Mouse (Mus musculus) erythroblast, adult 5-6 weeks (primary cell): ENCODE data around the gene Trappc4. TPM values are rescaled to one million over a fixed set of nuclear protein-coding genes. Genes with fewer than 3 reads are reported as not detected.
"Not testable (repeated sequence)": the region's sequence is repeated elsewhere in the genome, so short reads cannot be mapped to it uniquely, and the experiment has no call there.

Source experiments
- ATAC-seq: replicated peaks from 2 replicates; pipeline ENCODE4 v1.8.0; 2016; ENCODE audit warnings: moderate number of reproducible peaks, mild to moderate bottlenecking, moderate TSS enrichment, inconsistent platforms; ENCODE audit not compliant: poor library complexity, low FRiP score, severe bottlenecking
- total RNA-seq, 2 experiments: library from RNA; stranded (forward) in 1 of 2; stranded (reverse) in 1 of 2; fragments of 150-400 nt in 1 of 2; fragments of 200-764, 138-1000 nt in 1 of 2; gene quantifications; 2 replicates each; pipeline versions ENCODE4 v1.2.3 to v1.2.4; 2015 to 2017; ENCODE audit warnings: low replicate concordance in 2 of 2

Gene Trappc4
- total RNA-seq, 2 experiments from 2014 or later = 12.2 to 53.0 TPM

GRCm38 (mm10) chr9:44364480-44364879, 42.9 kb downstream of the Trappc4 start:
- ATAC-seq = no peak

- not testable (repeated sequence) for ATAC-seq
Measured at GRCm38 (mm10) chr9:44361931-44362330, 45.5 kb downstream of the Trappc4 start.

- peak; percentile 97 for ATAC-seq
Measured at GRCm38 (mm10) chr9:44361190-44361917, 46.0 kb downstream of the Trappc4 start, which contains the start of gene Vps11. Gene Vps11 (minus strand): TSS chr9:44361670.

- peak; percentile 67 for ATAC-seq
Measured at GRCm38 (mm10) chr9:44357207-44357606, 50.2 kb downstream of the Trappc4 start.

Other genes with a start within 250 kb of the Trappc4 start
- gene Cbl, start 173.6 kb downstream of the Trappc4 start, total RNA-seq (2015; ENCODE audit: low replicate concordance) = 43.7 and 46.9 TPM in 2 replicates
- gene Cbl, start 173.6 kb downstream of the Trappc4 start, total RNA-seq (2017; ENCODE audit: low replicate concordance) = 14.6 and 35.3 TPM in 2 replicates
- gene Ccdc153, start 166.9 kb downstream of the Trappc4 start, total RNA-seq (2015; ENCODE audit: low replicate concordance) = not detected in 2 replicates
- not detected in 2 replicates for gene Ccdc153, start 166.9 kb downstream of the Trappc4 start, total RNA-seq (2017; ENCODE audit: low replicate concordance)
- not detected in 2 replicates for gene Pdzd3, start 156.1 kb downstream of the Trappc4 start, total RNA-seq (2015; ENCODE audit: low replicate concordance)
- gene Pdzd3, start 156.1 kb downstream of the Trappc4 start, total RNA-seq (2017; ENCODE audit: low replicate concordance) = not detected in 2 replicates
- 2.7 and 5.6 TPM in 2 replicates for gene Nlrx1, start 139.0 kb downstream of the Trappc4 start, total RNA-seq (2015; ENCODE audit: low replicate concordance)
- 0.98 and 11.2 TPM in 2 replicates for gene Nlrx1, start 139.0 kb downstream of the Trappc4 start, total RNA-seq (2017; ENCODE audit: low replicate concordance)
- gene Abcg4, start 119.0 kb downstream of the Trappc4 start, total RNA-seq (2015; ENCODE audit: low replicate concordance) = 20.8 and 24.2 TPM in 2 replicates
- gene Abcg4, start 119.0 kb downstream of the Trappc4 start, total RNA-seq (2017; ENCODE audit: low replicate concordance) = 18.1 and 18.8 TPM in 2 replicates
- 2.5 and 4.6 TPM in 2 replicates for gene Hinfp, start 101.9 kb downstream of the Trappc4 start, total RNA-seq (2015; ENCODE audit: low replicate concordance)
- gene Hinfp, start 101.9 kb downstream of the Trappc4 start, total RNA-seq (2017; ENCODE audit: low replicate concordance) = 8.4 and 14.6 TPM in 2 replicates
- gene C2cd2l, start 87.3 kb downstream of the Trappc4 start, total RNA-seq (2015; ENCODE audit: low replicate concordance) = 13.4 and 16.3 TPM in 2 replicates
- gene C2cd2l, start 87.3 kb downstream of the Trappc4 start, total RNA-seq (2017; ENCODE audit: low replicate concordance) = 14.1 and 17.0 TPM in 2 replicates
- gene Dpagt1, start 81.6 kb downstream of the Trappc4 start, total RNA-seq (2015; ENCODE audit: low replicate concordance) = 9.2 and 17.1 TPM in 2 replicates
- 4.9 and 5.7 TPM in 2 replicates for gene Dpagt1, start 81.6 kb downstream of the Trappc4 start, total RNA-seq (2017; ENCODE audit: low replicate concordance)
- 45.2 and 69.0 TPM in 2 replicates for gene H2afx, start 72.9 kb downstream of the Trappc4 start, total RNA-seq (2015; ENCODE audit: low replicate concordance)
- gene H2afx, start 72.9 kb downstream of the Trappc4 start, total RNA-seq (2017; ENCODE audit: low replicate concordance) = 159 and 219 TPM in 2 replicates
- gene Hmbs, start 63.4 kb downstream of the Trappc4 start, total RNA-seq (2015; ENCODE audit: low replicate concordance) = 3,498 and 3,777 TPM in 2 replicates
- 2,796 and 3,284 TPM in 2 replicates for gene Hmbs, start 63.4 kb downstream of the Trappc4 start, total RNA-seq (2017; ENCODE audit: low replicate concordance)
- 7.7 and 8.2 TPM in 2 replicates for gene Vps11, start 45.9 kb downstream of the Trappc4 start, total RNA-seq (2015; ENCODE audit: low replicate concordance)
- 7.8 and 12.1 TPM in 2 replicates for gene Vps11, start 45.9 kb downstream of the Trappc4 start, total RNA-seq (2017; ENCODE audit: low replicate concordance)
- gene Hyou1, start 28.1 kb downstream of the Trappc4 start, total RNA-seq (2015; ENCODE audit: low replicate concordance) = 12.1 and 14.0 TPM in 2 replicates
- gene Hyou1, start 28.1 kb downstream of the Trappc4 start, total RNA-seq (2017; ENCODE audit: low replicate concordance) = 16.7 and 18.1 TPM in 2 replicates
- gene Slc37a4, start 10.7 kb downstream of the Trappc4 start, total RNA-seq (2015; ENCODE audit: low replicate concordance) = 4.0 and 25.9 TPM in 2 replicates
- gene Slc37a4, start 10.7 kb downstream of the Trappc4 start, total RNA-seq (2017; ENCODE audit: low replicate concordance) = 2.5 and 4.0 TPM in 2 replicates
- 639 and 656 TPM in 2 replicates for gene Rps25, start 461 bp downstream of the Trappc4 start, total RNA-seq (2015; ENCODE audit: low replicate concordance)
- 277 and 380 TPM in 2 replicates for gene Rps25, start 461 bp downstream of the Trappc4 start, total RNA-seq (2017; ENCODE audit: low replicate concordance)
- gene Ccdc84, start 11.0 kb upstream of the Trappc4 start, total RNA-seq (2015; ENCODE audit: low replicate concordance) = 3.8 and 18.8 TPM in 2 replicates
- gene Ccdc84, start 11.0 kb upstream of the Trappc4 start, total RNA-seq (2017; ENCODE audit: low replicate concordance) = 9.1 and 12.0 TPM in 2 replicates
- gene Foxr1, start 33.5 kb upstream of the Trappc4 start, total RNA-seq (2015; ENCODE audit: low replicate concordance) = not detected in 2 replicates
- gene Foxr1, start 33.5 kb upstream of the Trappc4 start, total RNA-seq (2017; ENCODE audit: low replicate concordance) = not detected in 2 replicates
- not detected in 2 replicates for gene Upk2, start 47.4 kb upstream of the Trappc4 start, total RNA-seq (2015; ENCODE audit: low replicate concordance)
- gene Upk2, start 47.4 kb upstream of the Trappc4 start, total RNA-seq (2017; ENCODE audit: low replicate concordance) = not detected in 2 replicates
- 0.77 and 0.84 TPM in 2 replicates for gene Bcl9l, start 75.2 kb upstream of the Trappc4 start, total RNA-seq (2015; ENCODE audit: low replicate concordance)
- 0.42 and 2.8 TPM in 2 replicates for gene Bcl9l, start 75.2 kb upstream of the Trappc4 start, total RNA-seq (2017; ENCODE audit: low replicate concordance)
- not detected in 2 replicates for gene Cxcr5, start 154.3 kb upstream of the Trappc4 start, total RNA-seq (2015; ENCODE audit: low replicate concordance)
- not detected in 2 replicates for gene Cxcr5, start 154.3 kb upstream of the Trappc4 start, total RNA-seq (2017; ENCODE audit: low replicate concordance)
- gene Ddx6, start 197.3 kb upstream of the Trappc4 start, total RNA-seq (2015; ENCODE audit: low replicate concordance) = 53.1 and 53.8 TPM in 2 replicates
- gene Ddx6, start 197.3 kb upstream of the Trappc4 start, total RNA-seq (2017; ENCODE audit: low replicate concordance) = 109 and 114 TPM in 2 replicates